Mouse (Mus musculus): Measurements from ENCODE around the gene 1700018F24Rik. TPM values are rescaled to one million over a fixed set of nuclear protein-coding genes. Genes with fewer than 3 reads are reported as not detected.
"Not testable (repeated sequence)": the region's sequence is repeated elsewhere in the genome, so short reads cannot be mapped to it uniquely, and the experiment has no call there.

The 1700018F24Rik gene
- total RNA-seq, 2 experiments from 2014 or later, result not detected

- no peak for ATAC-seq (replicated peaks; ENCODE audit: low FRiP score, poor library complexity, severe bottlenecking)
Measured at GRCm38 (mm10) chr5:145075081-145075480, 32.3 kb downstream of the 1700018F24Rik start.

GRCm38 (mm10) chr5:145081866-145082613, 39.2 kb downstream of the 1700018F24Rik start:
- ATAC-seq (replicated peaks; ENCODE audit: low FRiP score, poor library complexity, severe bottlenecking), result no peak

- ATAC-seq (replicated peaks; ENCODE audit: low FRiP score, poor library complexity, severe bottlenecking), result not testable (repeated sequence)
Measured at GRCm38 (mm10) chr5:145083201-145083600, 40.4 kb downstream of the 1700018F24Rik start.

- ATAC-seq (replicated peaks; ENCODE audit: low FRiP score, poor library complexity, severe bottlenecking), result peak; percentile 99
Measured at GRCm38 (mm10) chr5:145083632-145084451, 41.1 kb downstream of the 1700018F24Rik start, which contains the start of the genes Arpc1a and Kpna7. Gene Arpc1a (plus strand): TSS chr5:145083830. Gene Kpna7 (minus strand): TSS chr5:145084030.

GRCm38 (mm10) chr5:145084822-145085221, 42.0 kb downstream of the 1700018F24Rik start:
- ATAC-seq (replicated peaks; ENCODE audit: low FRiP score, poor library complexity, severe bottlenecking), result no peak

- no peak for ATAC-seq (replicated peaks; ENCODE audit: low FRiP score, poor library complexity, severe bottlenecking)
Measured at GRCm38 (mm10) chr5:145088186-145088585, 45.4 kb downstream of the 1700018F24Rik start.

GRCm38 (mm10) chr5:145089878-145090277, 47.1 kb downstream of the 1700018F24Rik start:
- no peak for ATAC-seq (replicated peaks; ENCODE audit: low FRiP score, poor library complexity, severe bottlenecking)

Other genes with a start within 250 kb of the 1700018F24Rik start
- 1.5 TPM in 2 replicates for gene Smurf1, start 77.1 kb upstream of the 1700018F24Rik start, total RNA-seq (2015; ENCODE audit: low replicate concordance)
- gene Smurf1, start 77.1 kb upstream of the 1700018F24Rik start, total RNA-seq (2017; ENCODE audit: low replicate concordance), result 1.1 and 2.1 TPM in 2 replicates
- gene Gm4871, start 10.2 kb upstream of the 1700018F24Rik start, total RNA-seq (2015; ENCODE audit: low replicate concordance), result not detected in 2 replicates
- not detected in 2 replicates for gene Gm4871, start 10.2 kb upstream of the 1700018F24Rik start, total RNA-seq (2017; ENCODE audit: low replicate concordance)
- gene Arpc1a, start 40.8 kb downstream of the 1700018F24Rik start, total RNA-seq (2015; ENCODE audit: low replicate concordance), result 25.2 and 41.4 TPM in 2 replicates
- gene Arpc1a, start 40.8 kb downstream of the 1700018F24Rik start, total RNA-seq (2017; ENCODE audit: low replicate concordance), result 13.6 and 27.2 TPM in 2 replicates
- not detected in 2 replicates for gene Kpna7, start 41.0 kb downstream of the 1700018F24Rik start, total RNA-seq (2015; ENCODE audit: low replicate concordance)
- not detected in 2 replicates for gene Kpna7, start 41.0 kb downstream of the 1700018F24Rik start, total RNA-seq (2017; ENCODE audit: low replicate concordance)
- gene Arpc1b, start 71.2 kb downstream of the 1700018F24Rik start, total RNA-seq (2015; ENCODE audit: low replicate concordance), result 60.5 and 70.8 TPM in 2 replicates
- 46.7 and 74.1 TPM in 2 replicates for gene Arpc1b, start 71.2 kb downstream of the 1700018F24Rik start, total RNA-seq (2017; ENCODE audit: low replicate concordance)
- 12.3 and 14.2 TPM in 2 replicates for gene Pdap1, start 97.2 kb downstream of the 1700018F24Rik start, total RNA-seq (2015; ENCODE audit: low replicate concordance)
- gene Pdap1, start 97.2 kb downstream of the 1700018F24Rik start, total RNA-seq (2017; ENCODE audit: low replicate concordance), result 23.2 and 50.9 TPM in 2 replicates
- gene Bud31, start 97.4 kb downstream of the 1700018F24Rik start, total RNA-seq (2015; ENCODE audit: low replicate concordance), result 113 and 149 TPM in 2 replicates
- 170 and 223 TPM in 2 replicates for gene Bud31, start 97.4 kb downstream of the 1700018F24Rik start, total RNA-seq (2017; ENCODE audit: low replicate concordance)
- gene Ptcd1, start 124.1 kb downstream of the 1700018F24Rik start, total RNA-seq (2015; ENCODE audit: low replicate concordance), result 2.7 and 4.8 TPM in 2 replicates
- 6.8 and 10.1 TPM in 2 replicates for gene Ptcd1, start 124.1 kb downstream of the 1700018F24Rik start, total RNA-seq (2017; ENCODE audit: low replicate concordance)
- 8.1 and 11.1 TPM in 2 replicates for gene Cpsf4, start 124.2 kb downstream of the 1700018F24Rik start, total RNA-seq (2015; ENCODE audit: low replicate concordance)
- 15.1 and 17.0 TPM in 2 replicates for gene Cpsf4, start 124.2 kb downstream of the 1700018F24Rik start, total RNA-seq (2017; ENCODE audit: low replicate concordance)
- 78.0 and 168 TPM in 2 replicates for gene Atp5j2, start 149.1 kb downstream of the 1700018F24Rik start, total RNA-seq (2015; ENCODE audit: low replicate concordance)
- 43.4 and 55.3 TPM in 2 replicates for gene Atp5j2, start 149.1 kb downstream of the 1700018F24Rik start, total RNA-seq (2017; ENCODE audit: low replicate concordance)
- 10.6 and 12.3 TPM in 2 replicates for gene Zkscan14, start 158.9 kb downstream of the 1700018F24Rik start, total RNA-seq (2015; ENCODE audit: low replicate concordance)
- 38.9 and 39.4 TPM in 2 replicates for gene Zkscan14, start 158.9 kb downstream of the 1700018F24Rik start, total RNA-seq (2017; ENCODE audit: low replicate concordance)
- 4.4 TPM in 1 of 2 replicates, not detected in the other for gene Zkscan5, start 161.6 kb downstream of the 1700018F24Rik start, total RNA-seq (2015; ENCODE audit: low replicate concordance)
- 3.9 and 8.9 TPM in 2 replicates for gene Zkscan5, start 161.6 kb downstream of the 1700018F24Rik start, total RNA-seq (2017; ENCODE audit: low replicate concordance)
- gene Zfp655, start 188.7 kb downstream of the 1700018F24Rik start, total RNA-seq (2015; ENCODE audit: low replicate concordance), result 24.8 and 33.9 TPM in 2 replicates
- gene Zfp655, start 188.7 kb downstream of the 1700018F24Rik start, total RNA-seq (2017; ENCODE audit: low replicate concordance), result 36.8 and 44.6 TPM in 2 replicates
- gene Zscan25, start 237.5 kb downstream of the 1700018F24Rik start, total RNA-seq (2015; ENCODE audit: low replicate concordance), result 0.63 and 1.7 TPM in 2 replicates
- gene Zscan25, start 237.5 kb downstream of the 1700018F24Rik start, total RNA-seq (2017; ENCODE audit: low replicate concordance), result 2.4 TPM in 1 of 2 replicates, not detected in the other